Mouse (Mus musculus): ENCODE measurements around the gene Pomgnt2. TPM values are rescaled to one million over a fixed set of nuclear protein-coding genes. Genes with fewer than 3 reads are reported as not detected.

Gene Pomgnt2
- total RNA-seq, 1 experiment = 12.9 TPM

DNA sequence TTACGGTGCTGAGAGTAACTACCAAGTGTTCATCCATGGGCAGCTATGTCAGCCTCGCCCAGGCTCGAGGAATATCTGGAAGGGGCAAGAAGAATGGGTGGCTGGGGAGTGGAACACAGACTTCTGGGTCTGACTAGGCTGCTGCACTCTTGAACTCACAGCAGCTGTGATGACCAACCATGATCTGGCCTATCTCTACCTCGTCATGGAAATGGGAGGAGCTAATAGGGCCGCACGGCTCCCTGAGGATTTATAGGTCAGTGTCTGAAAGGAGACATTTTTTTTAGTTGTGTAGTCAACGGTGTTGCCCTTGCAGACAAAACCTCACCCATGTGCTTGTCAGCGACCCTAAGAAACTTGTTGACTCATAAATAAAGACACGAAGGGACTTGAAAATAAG is 15.9 kb downstream of the Pomgnt2 start:
- no peaks in the 10 kb centered on the region for H3K9me3 ChIP-seq (ENCODE audit: control insufficient read depth, insufficient read depth, low read depth, low read length)
- no peak for TF ChIP-seq ZC3H11A (IDR thresholded peaks at IDR 0.05; ENCODE audit: borderline replicate concordance, low read depth, low read length)
- TF ChIP-seq HCFC1 (IDR thresholded peaks at IDR 0.05; ENCODE audit: borderline replicate concordance, insufficient read depth, low read length) = no peak
- no peak for TF ChIP-seq MAFK (IDR thresholded peaks at IDR 0.05; ENCODE audit: insufficient read depth, low read depth, low read length)
- TF ChIP-seq CHD2 (IDR thresholded peaks at IDR 0.05; ENCODE audit: low read depth, low read length) = no peak
- TF ChIP-seq ZNF384 (IDR thresholded peaks at IDR 0.05; ENCODE audit: low read depth, low read length) = no peak
- in situ Hi-C loops (cut with MboI; ENCODE audit: low sequenced_read_pairs in 2 of 2, unreplicated experiment in 2 of 2) = no loop called here
- DNase-seq (ENCODE audit: low read depth, low spot score) = no peak
- H3K9ac ChIP-seq (ENCODE audit: insufficient read depth, low read depth, low read length, poor library complexity, severe bottlenecking) = no peak overlapping the region
- H3K27ac ChIP-seq (ENCODE audit: insufficient read depth, low read depth, low read length, poor library complexity, severe bottlenecking) = no peak overlapping the region
- H3K4me1 ChIP-seq (ENCODE audit: control insufficient read depth in 2 of 2, insufficient read depth in 2 of 2, low read length in 2 of 2, poor library complexity in 1 of 2) = peaks cover 0 to 3% of the 10 kb centered on the region in 2 experiments; a peak in 1 of 4 replicates
- H3K4me3 ChIP-seq (ENCODE audit: insufficient read depth in 1 of 2, low read depth in 1 of 2, low read length in 2 of 2, poor library complexity in 1 of 2, severe bottlenecking in 1 of 2) = no peak overlapping the region
- peaks cover 9% of the 10 kb centered on the region; the same call in 1 of the 2 replicates for H3K36me3 ChIP-seq (ENCODE audit: control insufficient read depth, insufficient read depth, low read length, poor library complexity, severe bottlenecking)

DNA sequence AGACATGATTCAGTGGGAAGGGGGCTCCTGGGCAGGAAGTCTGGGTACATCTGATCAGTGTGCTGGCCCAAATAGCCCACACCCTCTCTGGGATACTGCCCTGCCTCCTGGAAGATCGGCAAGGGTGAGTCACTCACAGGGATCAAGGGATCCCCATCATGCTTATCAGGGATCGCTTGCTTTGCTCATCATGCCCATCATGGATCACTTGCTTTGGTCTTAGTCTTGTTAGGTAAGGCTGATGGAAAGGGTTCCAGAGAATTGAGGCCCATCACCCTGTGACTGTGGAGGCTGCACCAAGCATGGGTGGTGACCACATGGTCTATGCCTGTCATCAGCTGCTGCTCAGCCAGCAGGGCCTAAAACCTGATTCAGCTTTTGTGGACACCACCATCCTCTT is 21.6 kb downstream of the Pomgnt2 start:
- no peaks in the 10 kb centered on the region for H3K36me3 ChIP-seq (ENCODE audit: control insufficient read depth, insufficient read depth, low read length, poor library complexity, severe bottlenecking)
- H3K9ac ChIP-seq (ENCODE audit: insufficient read depth, low read depth, low read length, poor library complexity, severe bottlenecking) = no peak overlapping the region
- in situ Hi-C loops (cut with MboI; ENCODE audit: low sequenced_read_pairs in 2 of 2, unreplicated experiment in 2 of 2) = no loop called here
- H3K9me3 ChIP-seq (ENCODE audit: control insufficient read depth, insufficient read depth, low read depth, low read length) = no peaks in the 10 kb centered on the region
- H3K27ac ChIP-seq (ENCODE audit: insufficient read depth, low read depth, low read length, poor library complexity, severe bottlenecking) = no peak overlapping the region
- TF ChIP-seq MAFK (IDR thresholded peaks at IDR 0.05; ENCODE audit: insufficient read depth, low read depth, low read length) (no peak), HCFC1 (IDR thresholded peaks at IDR 0.05; ENCODE audit: borderline replicate concordance, insufficient read depth, low read length) (no peak), CHD2 (IDR thresholded peaks at IDR 0.05; ENCODE audit: low read depth, low read length) (no peak), ZC3H11A (IDR thresholded peaks at IDR 0.05; ENCODE audit: borderline replicate concordance, low read depth, low read length) (no peak), ZNF384 (IDR thresholded peaks at IDR 0.05; ENCODE audit: low read depth, low read length) (no peak)
- no peak overlapping the region for H3K4me3 ChIP-seq (ENCODE audit: insufficient read depth in 1 of 2, low read depth in 1 of 2, low read length in 2 of 2, poor library complexity in 1 of 2, severe bottlenecking in 1 of 2)
- H3K4me1 ChIP-seq (ENCODE audit: control insufficient read depth in 2 of 2, insufficient read depth in 2 of 2, low read length in 2 of 2, poor library complexity in 1 of 2) = no peaks in the 10 kb centered on the region
- DNase-seq (ENCODE audit: low read depth, low spot score) = no peak

GRCm38 (mm10) chr9:121974141-121974986 is 22.5 kb downstream of the Pomgnt2 start:
- Histone ChIP-seq H3K4me3 (ENCODE audit: insufficient read depth in 1 of 2, low read depth in 1 of 2, low read length in 2 of 2, poor library complexity in 1 of 2, severe bottlenecking in 1 of 2) (no peak overlapping the region), H3K9me3 (ENCODE audit: control insufficient read depth, insufficient read depth, low read depth, low read length) (no peaks in the 10 kb centered on the region), H3K9ac (ENCODE audit: insufficient read depth, low read depth, low read length, poor library complexity, severe bottlenecking) (no peak overlapping the region), H3K36me3 (ENCODE audit: control insufficient read depth, insufficient read depth, low read length, poor library complexity, severe bottlenecking) (no peaks in the 10 kb centered on the region), H3K4me1 (ENCODE audit: control insufficient read depth in 2 of 2, insufficient read depth in 2 of 2, low read length in 2 of 2, poor library complexity in 1 of 2) (no peaks in the 10 kb centered on the region), H3K27ac (ENCODE audit: insufficient read depth, low read depth, low read length, poor library complexity, severe bottlenecking) (no peak overlapping the region; the same call in 1 of the 2 replicates)
- in situ Hi-C loops (cut with MboI; ENCODE audit: low sequenced_read_pairs in 2 of 2, unreplicated experiment in 2 of 2) = no loop called here
- DNase-seq (ENCODE audit: low read depth, low spot score) = no peak
- no peak for TF ChIP-seq MAFK (IDR thresholded peaks at IDR 0.05; ENCODE audit: insufficient read depth, low read depth, low read length)
- no peak for TF ChIP-seq ZNF384 (IDR thresholded peaks at IDR 0.05; ENCODE audit: low read depth, low read length)
- no peak for TF ChIP-seq ZC3H11A (IDR thresholded peaks at IDR 0.05; ENCODE audit: borderline replicate concordance, low read depth, low read length)
- no peak for TF ChIP-seq CHD2 (IDR thresholded peaks at IDR 0.05; ENCODE audit: low read depth, low read length)
- TF ChIP-seq HCFC1 (IDR thresholded peaks at IDR 0.05; ENCODE audit: borderline replicate concordance, insufficient read depth, low read length) = no peak

DNA sequence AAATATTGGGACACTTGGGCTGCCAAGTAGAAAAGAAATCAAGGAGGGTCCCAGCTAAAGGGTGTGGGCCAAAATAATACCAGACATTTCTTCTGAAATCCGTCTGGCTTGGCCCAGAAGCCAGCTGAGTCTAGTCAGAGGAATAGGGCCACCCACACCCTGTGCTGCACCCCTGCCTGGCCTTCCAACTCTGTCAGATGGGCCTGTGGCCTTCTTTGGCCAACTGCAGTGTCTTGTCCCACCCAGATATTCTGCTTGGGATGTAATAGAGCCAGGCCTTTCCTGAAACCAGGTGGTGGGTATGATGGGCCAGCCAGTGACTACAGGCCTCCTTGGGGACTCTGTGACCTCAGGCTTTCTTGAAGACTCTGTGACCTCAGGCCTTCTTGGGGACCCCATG is 23.7 kb downstream of the Pomgnt2 start:
- Histone ChIP-seq H3K4me1 (ENCODE audit: control insufficient read depth in 2 of 2, insufficient read depth in 2 of 2, low read length in 2 of 2, poor library complexity in 1 of 2) (no peaks in the 10 kb centered on the region), H3K27ac (ENCODE audit: insufficient read depth, low read depth, low read length, poor library complexity, severe bottlenecking) (no peak overlapping the region), H3K9me3 (ENCODE audit: control insufficient read depth, insufficient read depth, low read depth, low read length) (no peaks in the 10 kb centered on the region), H3K9ac (ENCODE audit: insufficient read depth, low read depth, low read length, poor library complexity, severe bottlenecking) (no peak overlapping the region), H3K4me3 (ENCODE audit: insufficient read depth in 1 of 2, low read depth in 1 of 2, low read length in 2 of 2, poor library complexity in 1 of 2, severe bottlenecking in 1 of 2) (no peak overlapping the region), H3K36me3 (ENCODE audit: control insufficient read depth, insufficient read depth, low read length, poor library complexity, severe bottlenecking) (no peaks in the 10 kb centered on the region)
- TF ChIP-seq ZNF384 (IDR thresholded peaks at IDR 0.05; ENCODE audit: low read depth, low read length) (no peak), CHD2 (IDR thresholded peaks at IDR 0.05; ENCODE audit: low read depth, low read length) (no peak), HCFC1 (IDR thresholded peaks at IDR 0.05; ENCODE audit: borderline replicate concordance, insufficient read depth, low read length) (no peak), MAFK (IDR thresholded peaks at IDR 0.05; ENCODE audit: insufficient read depth, low read depth, low read length) (no peak), ZC3H11A (IDR thresholded peaks at IDR 0.05; ENCODE audit: borderline replicate concordance, low read depth, low read length) (no peak)
- in situ Hi-C loops (cut with MboI; ENCODE audit: low sequenced_read_pairs in 2 of 2, unreplicated experiment in 2 of 2) = no loop called here
- DNase-seq (ENCODE audit: low read depth, low spot score) = no peak

All from ES-E14 (cell line).